Mouse (Mus musculus) large intestine, adult 2 months (tissue): ENCODE data around the gene Btg4. TPM values are rescaled to one million over a fixed set of nuclear protein-coding genes. Genes with fewer than 3 reads are reported as not detected.
A peak's percentile ranks its signal among the peaks of the same experiment; 100 is the strongest.

Experiments used
- DNase-seq: peaks from one replicate; pipeline ENCODE4 v3.0.0-alpha.2; 2012; ENCODE audit warnings: low read depth, low spot score
- WGBS: fragments of 180-500 bp; shearing (Covaris S2); methylation state at CpG from one replicate; pipeline ENCODE4 v1.1.7; 2018; 5-methylcytosine and 5-hydroxymethylcytosine counted together
- polyA plus RNA-seq: library from polyadenylated mRNA; depleted of rRNA; stranded (reverse); fragments of >200 nt; gene quantifications from 2 replicates; pipeline ENCODE4 v1.2.3, GENCODE M21; 2012; rRNA removed

The Btg4 gene
- polyA plus RNA-seq, 1 experiment: not detected

- DNase-seq: no peak
- 26% methylated on average over 13 of the region's 13 CpGs for WGBS
Observed at GRCm38 (mm10) chr9:51152079-51152752, 91.5 kb downstream of the Btg4 start.

GRCm38 (mm10) chr9:51161771-51162388, 101.2 kb downstream of the Btg4 start:
- 18% methylated on average over 4 of the region's 4 CpGs for WGBS
- no peak for DNase-seq

GRCm38 (mm10) chr9:51163989-51164388, 103.3 kb downstream of the Btg4 start:
- no peak for DNase-seq
- 82% methylated on average over 5 of the region's 5 CpGs for WGBS

- DNase-seq: no peak
Observed at GRCm38 (mm10) chr9:51165312-51166180, 104.8 kb downstream of the Btg4 start, which contains the start of gene Gm32742. TSS of gene Gm32742 (minus strand) at chr9:51165517.

GRCm38 (mm10) chr9:51167954-51168353, 107.3 kb downstream of the Btg4 start:
- DNase-seq: peak; percentile 53
- WGBS: 24% methylated on average over 11 of the region's 11 CpGs

More at GRCm38 (mm10) chr9:51165312-51166180, 104.8 kb downstream of the Btg4 start, which contains the start of gene Gm32742:
- WGBS: 25% methylated on average over 6 of the region's 6 CpGs

- WGBS: 35% methylated on average over 5 of the region's 5 CpGs
- DNase-seq: no peak
Observed at GRCm38 (mm10) chr9:51168698-51169097, 108.0 kb downstream of the Btg4 start.

- 37% methylated on average over 7 of the region's 7 CpGs for WGBS
- DNase-seq: no peak
Observed at GRCm38 (mm10) chr9:51169133-51169532, 108.4 kb downstream of the Btg4 start.

Other genes with a start within 250 kb of the Btg4 start
- 7.0 and 7.9 TPM in 2 replicates for gene Ppp2r1b, start 215.6 kb upstream of the Btg4 start, polyA plus RNA-seq
- 6.4 and 11.6 TPM in 2 replicates for gene Sik2, start 51.8 kb upstream of the Btg4 start, polyA plus RNA-seq
- 0.31 and 0.80 TPM in 2 replicates for gene Layn, start 16.2 kb downstream of the Btg4 start, polyA plus RNA-seq
- gene 4833427G06Rik, start 41.2 kb downstream of the Btg4 start, polyA plus RNA-seq: not detected in 2 replicates
- 0.48 and 0.55 TPM in 2 replicates for gene Gm32742, start 104.6 kb downstream of the Btg4 start, polyA plus RNA-seq
- 20.6 and 25.1 TPM in 2 replicates for gene Pou2af1, start 152.8 kb downstream of the Btg4 start, polyA plus RNA-seq
- 5.0 and 5.5 TPM in 2 replicates for gene Colca2, start 217.7 kb downstream of the Btg4 start, polyA plus RNA-seq